Mouse (Mus musculus) hindbrain, postnatal 0 days (tissue): ENCODE measurements around the gene Erc2. TPM values are rescaled to one million over a fixed set of nuclear protein-coding genes. Genes with fewer than 3 reads are reported as not detected.
A peak's percentile ranks its signal among the peaks of the same experiment; 100 is the strongest.

Experiments
- ATAC-seq: fragments of 200-750 bp; cut with Nextera tagmentation; 2 replicates; pipeline ENCODE4 v1.8.0; 2017; ENCODE audit warnings: mild to moderate bottlenecking, moderate TSS enrichment, moderate library complexity
- DNase-seq: peaks from one replicate; pipeline ENCODE4 v3.0.0-alpha.2; 2015; ENCODE audit warnings: low spot score
- H3K27ac ChIP-seq: fragments of 300-500 bp; sonication (generic); 2 replicates; pipeline ENCODE4 v1.5.1; 2014; ENCODE audit warnings: mild to moderate bottlenecking
- H3K27me3 ChIP-seq: fragments of 300-500 bp; sonication (generic); 2 replicates; pipeline ENCODE4 v1.6.1; 2014; ENCODE audit warnings: low read length, mixed read lengths; ENCODE audit not compliant: insufficient read depth
- H3K36me3 ChIP-seq: fragments of 300-500 bp; sonication (generic); 2 replicates; pipeline ENCODE4 v1.6.1; 2014; ENCODE audit warnings: low read length, mixed read lengths; ENCODE audit not compliant: insufficient read depth
- H3K4me1 ChIP-seq: fragments of 300-500 bp; sonication (generic); 2 replicates; pipeline ENCODE4 v1.6.1; 2014; ENCODE audit warnings: antibody characterized with exemption, low read length, mixed read lengths; ENCODE audit not compliant: insufficient read depth
- H3K4me2 ChIP-seq: fragments of 300-500 bp; sonication (generic); 2 replicates; pipeline ENCODE4 v1.6.1; 2014; ENCODE audit warnings: low read depth, mild to moderate bottlenecking, low read length, moderate library complexity, mixed read lengths
- H3K4me3 ChIP-seq: fragments of 300-500 bp; sonication (generic); 2 replicates; pipeline ENCODE4 v1.5.1; 2014; ENCODE audit warnings: low read length
- H3K9ac ChIP-seq: fragments of 300-500 bp; sonication (generic); replicated peaks from 2 replicates; pipeline ENCODE4 v1.6.1; 2014; ENCODE audit warnings: mild to moderate bottlenecking, low read length, moderate library complexity, mixed read lengths
- H3K9me3 ChIP-seq: fragments of 300-500 bp; sonication (generic); 2 replicates; pipeline ENCODE4 v1.6.1; 2016; ENCODE audit warnings: low read length, mixed read lengths
- CTCF ChIP-seq: IDR thresholded peaks from 2 replicates; pipeline ENCODE4 v1.5.1; 2016; ENCODE audit warnings: antibody characterized with exemption, control low read depth, low read depth
- WGBS: fragments of 180-500 bp; shearing (Covaris S2); extraction: QIAGEN DNeasy Blood & Tissue Kit; methylation state at CpG from one replicate; pipeline ENCODE4 v1.1.7; 2014; 5-methylcytosine and 5-hydroxymethylcytosine counted together
- polyA plus RNA-seq: library from polyadenylated mRNA; unstranded; fragments of >200 nt; fragmentation: Nextera tagmentation; extraction: Ambion mirVana; gene quantifications from 2 replicates; pipeline ENCODE4 v1.2.1, GENCODE M21; 2015
- total RNA-seq: library from RNA; depleted of rRNA; stranded (reverse); fragments of >200 nt; gene quantifications from 2 replicates; pipeline ENCODE4 v1.2.3, GENCODE M21; 2014

Erc2 gene
- total and polyA plus RNA-seq, 2 experiments from 2014 or later = 71.0 to 104 TPM

- H3K27ac ChIP-seq = no peak overlapping the region
- H3K9ac ChIP-seq = no peak overlapping the region
- H3K4me3 ChIP-seq = no peak overlapping the region
- DNase-seq (peak; percentile 91), ATAC-seq (no peak)
- no peaks in the 10 kb centered on the region for H3K36me3 ChIP-seq
- H3K4me2 ChIP-seq = no peak overlapping the region
- WGBS = 4% methylated on average over 9 of the region's 9 CpGs
- peak; percentile 93 for TF ChIP-seq CTCF
- no peaks in the 10 kb centered on the region for H3K4me1 ChIP-seq
- H3K9me3 ChIP-seq = no peaks in the 10 kb centered on the region
- no peaks in the 10 kb centered on the region for H3K27me3 ChIP-seq
These were observed 185.9 kb downstream of the Erc2 start for GRCm38 (mm10) chr14:27808080-27808479.

GRCm38 (mm10) chr14:27808523-27809114, 186.4 kb downstream of the Erc2 start:
- Histone ChIP-seq H3K4me1 (no peaks in the 10 kb centered on the region), H3K27me3 (no peaks in the 10 kb centered on the region), H3K4me2 (no peak overlapping the region), H3K36me3 (no peaks in the 10 kb centered on the region), H3K9me3 (no peaks in the 10 kb centered on the region), H3K27ac (no peak overlapping the region), H3K4me3 (no peak overlapping the region), H3K9ac (no peak overlapping the region)
- 62% methylated on average over 10 of the region's 10 CpGs for WGBS
- DNase-seq (no peak), ATAC-seq (no peak)
- no peak for TF ChIP-seq CTCF

GRCm38 (mm10) chr14:27810790-27811189, 188.6 kb downstream of the Erc2 start:
- WGBS = 26% methylated on average over 7 of the region's 7 CpGs
- DNase-seq (peak; percentile 41), ATAC-seq (peak; percentile 63; the same call in 1 of the 2 replicates)
- Histone ChIP-seq H3K9me3 (no peaks in the 10 kb centered on the region), H3K36me3 (no peaks in the 10 kb centered on the region), H3K27ac (no peak overlapping the region), H3K4me2 (no peak overlapping the region), H3K4me1 (no peaks in the 10 kb centered on the region), H3K4me3 (no peak overlapping the region), H3K9ac (no peak overlapping the region), H3K27me3 (no peaks in the 10 kb centered on the region)
- TF ChIP-seq CTCF = no peak

GRCm38 (mm10) chr14:27811649-27812048, 189.4 kb downstream of the Erc2 start:
- no peaks in the 10 kb centered on the region for H3K36me3 ChIP-seq
- no peaks in the 10 kb centered on the region for H3K4me1 ChIP-seq
- DNase-seq = no peak
- no peaks in the 10 kb centered on the region for H3K9me3 ChIP-seq
- 91% methylated on average over 3 of the region's 3 CpGs for WGBS
- no peak for ATAC-seq
- TF ChIP-seq CTCF = no peak
- H3K4me2 ChIP-seq = no peak overlapping the region
- no peak overlapping the region for H3K27ac ChIP-seq
- H3K9ac ChIP-seq = no peak overlapping the region
- H3K4me3 ChIP-seq = no peak overlapping the region
- no peaks in the 10 kb centered on the region for H3K27me3 ChIP-seq

- H3K36me3 ChIP-seq = no peaks in the 10 kb centered on the region
- DNase-seq (no peak), ATAC-seq (no peak)
- no peak overlapping the region for H3K4me3 ChIP-seq
- H3K9me3 ChIP-seq = no peaks in the 10 kb centered on the region
- WGBS = 79% methylated on average over 6 of the region's 6 CpGs
- no peak for TF ChIP-seq CTCF
- H3K4me1 ChIP-seq = no peaks in the 10 kb centered on the region
- no peaks in the 10 kb centered on the region for H3K27me3 ChIP-seq
- no peak overlapping the region for H3K4me2 ChIP-seq
- no peak overlapping the region for H3K9ac ChIP-seq
- no peak overlapping the region for H3K27ac ChIP-seq
These were observed 193.5 kb downstream of the Erc2 start for GRCm38 (mm10) chr14:27815739-27816138.

GRCm38 (mm10) chr14:27818986-27819385, 196.8 kb downstream of the Erc2 start:
- H3K36me3 ChIP-seq = no peaks in the 10 kb centered on the region
- H3K9me3 ChIP-seq = no peaks in the 10 kb centered on the region
- no peak for ATAC-seq
- H3K4me1 ChIP-seq = no peaks in the 10 kb centered on the region
- no peak for DNase-seq
- no peaks in the 10 kb centered on the region for H3K27me3 ChIP-seq
- no peak overlapping the region for H3K4me2 ChIP-seq
- no peak overlapping the region for H3K27ac ChIP-seq
- 92% methylated on average over 5 of the region's 5 CpGs for WGBS
- no peak overlapping the region for H3K4me3 ChIP-seq
- no peak for TF ChIP-seq CTCF
- no peak overlapping the region for H3K9ac ChIP-seq

GRCm38 (mm10) chr14:27821801-27822200, 199.6 kb downstream of the Erc2 start:
- no peak overlapping the region for H3K9ac ChIP-seq
- ATAC-seq = no peak

More at GRCm38 (mm10) chr14:27821801-27822200, 199.6 kb downstream of the Erc2 start:
- DNase-seq = peak; percentile 49
- no peaks in the 10 kb centered on the region for H3K4me1 ChIP-seq
- H3K27me3 ChIP-seq = no peaks in the 10 kb centered on the region
- H3K4me2 ChIP-seq = no peak overlapping the region
- H3K36me3 ChIP-seq = no peaks in the 10 kb centered on the region
- no peak overlapping the region for H3K4me3 ChIP-seq
- H3K27ac ChIP-seq = no peak overlapping the region
- no peak for TF ChIP-seq CTCF
- no peaks in the 10 kb centered on the region for H3K9me3 ChIP-seq
